Mouse (Mus musculus): Measurements from ENCODE around the gene Map6. TPM values are rescaled to one million over a fixed set of nuclear protein-coding genes. Genes with fewer than 3 reads are reported as not detected.
A peak's percentile ranks its signal among the peaks of the same experiment; 100 is the strongest.

The Map6 gene
- total and polyA plus RNA-seq, 2 experiments from 2014 or later = 98.0 to 234 TPM

- Histone ChIP-seq H3K27me3 (ENCODE audit: insufficient read depth, low read length) (peaks cover 7% of the 10 kb centered on the region; the same call in 1 of the 2 replicates), H3K9me3 (ENCODE audit: low read length) (no peaks in the 10 kb centered on the region), H3K4me2 (ENCODE audit: low read depth) (no peak overlapping the region), H3K9ac (no peak overlapping the region), H3K36me3 (ENCODE audit: insufficient read depth) (no peaks in the 10 kb centered on the region), H3K27ac (ENCODE audit: low read depth, low read length) (no peak overlapping the region), H3K4me3 (ENCODE audit: low read depth, low read length) (no peak overlapping the region), H3K4me1 (ENCODE audit: insufficient read depth) (no peaks in the 10 kb centered on the region)
- TF ChIP-seq CTCF (IDR thresholded peaks at IDR 0.05; ENCODE audit: low read depth) = no peak
- ATAC-seq = no peak
- DNase-seq = no peak
- WGBS = 98% methylated on average over 11 of the region's 11 CpGs
Observed at GRCm38 (mm10) chr7:99242097-99242496, 25.1 kb upstream of the Map6 start.

- no peak overlapping the region for H3K4me2 ChIP-seq (ENCODE audit: low read depth)
- WGBS = 37% methylated on average over 5 of the region's 5 CpGs
- H3K36me3 ChIP-seq (ENCODE audit: insufficient read depth) = no peaks in the 10 kb centered on the region
- H3K9ac ChIP-seq = no peak overlapping the region
- H3K27ac ChIP-seq (ENCODE audit: low read depth, low read length) = no peak overlapping the region
- H3K4me3 ChIP-seq (ENCODE audit: low read depth, low read length) = no peak overlapping the region
- H3K4me1 ChIP-seq (ENCODE audit: insufficient read depth) = no peaks in the 10 kb centered on the region
- H3K27me3 ChIP-seq (ENCODE audit: insufficient read depth, low read length) = no peaks in the 10 kb centered on the region
- DNase-seq (no peak), ATAC-seq (no peak)
- H3K9me3 ChIP-seq (ENCODE audit: low read length) = no peaks in the 10 kb centered on the region
- no peak for TF ChIP-seq CTCF (IDR thresholded peaks at IDR 0.05; ENCODE audit: low read depth)
Observed at GRCm38 (mm10) chr7:99248157-99248742, 19.0 kb upstream of the Map6 start.

GRCm38 (mm10) chr7:99248906-99249581 lies 18.2 kb upstream of the Map6 start:
- Histone ChIP-seq H3K9ac (peak overlapping the region; percentile 28; the same call in 1 of the 2 replicates), H3K4me2 (ENCODE audit: low read depth) (peak overlapping the region; percentile 69), H3K27me3 (ENCODE audit: insufficient read depth, low read length) (no peaks in the 10 kb centered on the region), H3K4me1 (ENCODE audit: insufficient read depth) (no peaks in the 10 kb centered on the region), H3K36me3 (ENCODE audit: insufficient read depth) (no peaks in the 10 kb centered on the region), H3K27ac (ENCODE audit: low read depth, low read length) (no peak overlapping the region), H3K9me3 (ENCODE audit: low read length) (no peaks in the 10 kb centered on the region), H3K4me3 (ENCODE audit: low read depth, low read length) (peak overlapping the region; percentile 36)
- WGBS = under 1% methylated on average over 43 of the region's 44 CpGs
- ATAC-seq = peak; percentile 59
- no peak for TF ChIP-seq CTCF (IDR thresholded peaks at IDR 0.05; ENCODE audit: low read depth)
- no peak for DNase-seq

GRCm38 (mm10) chr7:99249582-99249911 lies 17.7 kb upstream of the Map6 start:
- peak; percentile 88 for ATAC-seq
- 1% methylated on average over 10 of the region's 10 CpGs for WGBS
- no peak overlapping the region for H3K9ac ChIP-seq

GRCm38 (mm10) chr7:99250386-99250785 lies 16.9 kb upstream of the Map6 start:
- Histone ChIP-seq H3K27me3 (ENCODE audit: insufficient read depth, low read length) (no peaks in the 10 kb centered on the region), H3K4me2 (ENCODE audit: low read depth) (no peak overlapping the region), H3K36me3 (ENCODE audit: insufficient read depth) (no peaks in the 10 kb centered on the region), H3K9ac (no peak overlapping the region), H3K4me1 (ENCODE audit: insufficient read depth) (no peaks in the 10 kb centered on the region), H3K4me3 (ENCODE audit: low read depth, low read length) (no peak overlapping the region), H3K9me3 (ENCODE audit: low read length) (no peaks in the 10 kb centered on the region), H3K27ac (ENCODE audit: low read depth, low read length) (no peak overlapping the region)
- WGBS = 41% methylated on average over 9 of the region's 9 CpGs
- TF ChIP-seq CTCF (IDR thresholded peaks at IDR 0.05; ENCODE audit: low read depth) = no peak
- ATAC-seq (no peak), DNase-seq (no peak)

More at GRCm38 (mm10) chr7:99249582-99249911, 17.7 kb upstream of the Map6 start:
- TF ChIP-seq CTCF (IDR thresholded peaks at IDR 0.05; ENCODE audit: low read depth) = peak; percentile 95
- peak; percentile 89 for DNase-seq
- H3K4me3 ChIP-seq (ENCODE audit: low read depth, low read length) = peak overlapping the region; percentile 36; the same call in 1 of the 2 replicates
- H3K4me2 ChIP-seq (ENCODE audit: low read depth) = peak overlapping the region; percentile 69
- H3K4me1 ChIP-seq (ENCODE audit: insufficient read depth) = no peaks in the 10 kb centered on the region
- no peaks in the 10 kb centered on the region for H3K27me3 ChIP-seq (ENCODE audit: insufficient read depth, low read length)
- H3K36me3 ChIP-seq (ENCODE audit: insufficient read depth) = no peaks in the 10 kb centered on the region
- H3K9me3 ChIP-seq (ENCODE audit: low read length) = no peaks in the 10 kb centered on the region
- no peak overlapping the region for H3K27ac ChIP-seq (ENCODE audit: low read depth, low read length)

GRCm38 (mm10) chr7:99255006-99255405 lies 12.2 kb upstream of the Map6 start:
- no peak overlapping the region for H3K4me3 ChIP-seq (ENCODE audit: low read depth, low read length)
- DNase-seq = peak; percentile 50
- H3K27ac ChIP-seq (ENCODE audit: low read depth, low read length) = no peak overlapping the region
- H3K4me1 ChIP-seq (ENCODE audit: insufficient read depth) = no peaks in the 10 kb centered on the region
- no peak overlapping the region for H3K9ac ChIP-seq
- no peaks in the 10 kb centered on the region for H3K27me3 ChIP-seq (ENCODE audit: insufficient read depth, low read length)
- 69% methylated on average over 7 of the region's 7 CpGs for WGBS
- ATAC-seq = peak; percentile 82
- no peak for TF ChIP-seq CTCF (IDR thresholded peaks at IDR 0.05; ENCODE audit: low read depth)
- H3K9me3 ChIP-seq (ENCODE audit: low read length) = no peaks in the 10 kb centered on the region
- H3K36me3 ChIP-seq (ENCODE audit: insufficient read depth) = no peaks in the 10 kb centered on the region
- no peak overlapping the region for H3K4me2 ChIP-seq (ENCODE audit: low read depth)

GRCm38 (mm10) chr7:99261900-99262299 lies 5.3 kb upstream of the Map6 start:
- Histone ChIP-seq H3K27me3 (ENCODE audit: insufficient read depth, low read length) (no peaks in the 10 kb centered on the region), H3K36me3 (ENCODE audit: insufficient read depth) (no peaks in the 10 kb centered on the region), H3K4me2 (ENCODE audit: low read depth) (no peak overlapping the region), H3K9me3 (ENCODE audit: low read length) (no peaks in the 10 kb centered on the region), H3K9ac (no peak overlapping the region), H3K4me1 (ENCODE audit: insufficient read depth) (0 out of 2 replicates have a peak, but pooled peaks cover 4% of the 10 kb centered on the region), H3K27ac (ENCODE audit: low read depth, low read length) (no peak overlapping the region), H3K4me3 (ENCODE audit: low read depth, low read length) (no peak overlapping the region)
- DNase-seq = no peak
- ATAC-seq = no peak
- WGBS = 56% methylated on average over 3 of the region's 3 CpGs
- TF ChIP-seq CTCF (IDR thresholded peaks at IDR 0.05; ENCODE audit: low read depth) = peak; percentile 17; the same call in 1 of the 2 replicates

All from forebrain, postnatal 0 days (tissue).